Mouse (Mus musculus): ENCODE measurements around the gene Col11a2. TPM values are rescaled to one million over a fixed set of nuclear protein-coding genes. Genes with fewer than 3 reads are reported as not detected.

Gene Col11a2
- polyA plus RNA-seq, 1 experiment: 12.6 TPM

DNA sequence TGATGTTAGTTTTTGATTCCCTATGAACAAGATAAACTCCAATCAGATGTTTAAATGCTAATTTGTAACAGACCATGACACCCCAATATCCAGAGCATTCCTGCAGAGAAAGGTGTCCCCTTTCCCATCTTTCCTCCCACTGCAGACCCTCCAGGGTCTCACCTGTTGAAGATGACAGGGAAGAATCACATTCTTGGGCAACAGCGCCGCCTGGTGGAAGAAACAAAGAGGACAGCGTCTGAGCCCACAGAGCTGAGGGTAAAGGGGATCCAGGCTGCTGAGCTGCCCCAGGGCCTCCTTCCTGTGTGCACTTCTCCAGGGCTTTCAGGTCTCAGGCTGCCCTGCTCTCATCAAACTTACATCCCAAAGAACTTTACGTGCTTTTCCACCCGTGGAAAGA lies 35.8 kb upstream of the Col11a2 start:
- TF ChIP-seq POLR2A (IDR thresholded peaks at IDR 0.05; ENCODE audit: borderline replicate concordance, control insufficient read depth, low read depth, low read length) (no peak), CTCF (IDR thresholded peaks at IDR 0.05; ENCODE audit: control insufficient read depth, insufficient read depth, low read length) (peak; percentile 70)
- no peaks in the 10 kb centered on the region; the same call in 1 of the 2 replicates for H3K4me1 ChIP-seq (ENCODE audit: control insufficient read depth, insufficient read depth, low read length)
- no peak overlapping the region for H3K4me3 ChIP-seq (replicated peaks; ENCODE audit: control insufficient read depth, low read depth, low read length)
- no peak overlapping the region for H3K27ac ChIP-seq (ENCODE audit: control insufficient read depth, insufficient read depth, low read depth, low read length, poor library complexity)
- WGBS: 4% methylated on average over 5 of the region's 5 CpGs

DNA sequence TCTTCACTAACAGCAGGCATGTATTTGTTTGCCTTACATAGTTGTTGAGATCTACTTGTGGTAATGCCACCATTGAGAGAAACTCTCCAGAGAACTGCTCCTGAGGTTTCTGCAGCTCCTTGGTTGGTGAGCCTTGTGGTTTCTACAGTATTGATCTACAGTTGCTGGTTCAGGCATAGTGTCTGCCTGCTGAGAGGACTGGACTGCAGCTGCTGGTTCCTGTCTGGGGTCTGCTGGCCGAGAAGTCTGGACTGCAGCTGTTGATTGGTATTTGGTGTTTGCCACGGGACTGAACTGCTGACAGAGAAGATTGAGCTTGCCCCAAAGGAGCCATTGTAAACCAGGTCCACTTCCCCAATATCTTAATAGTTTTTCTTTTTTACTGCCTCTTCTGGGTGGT lies 32.7 kb upstream of the Col11a2 start:
- TF ChIP-seq POLR2A (IDR thresholded peaks at IDR 0.05; ENCODE audit: borderline replicate concordance, control insufficient read depth, low read depth, low read length): no peak
- TF ChIP-seq CTCF (IDR thresholded peaks at IDR 0.05; ENCODE audit: control insufficient read depth, insufficient read depth, low read length): no peak
- no peak overlapping the region for H3K4me3 ChIP-seq (replicated peaks; ENCODE audit: control insufficient read depth, low read depth, low read length)
- H3K4me1 ChIP-seq (ENCODE audit: control insufficient read depth, insufficient read depth, low read length): no peaks in the 10 kb centered on the region
- WGBS: 51% methylated on average over 2 of the region's 2 CpGs
- no peak overlapping the region for H3K27ac ChIP-seq (ENCODE audit: control insufficient read depth, insufficient read depth, low read depth, low read length, poor library complexity)

DNA sequence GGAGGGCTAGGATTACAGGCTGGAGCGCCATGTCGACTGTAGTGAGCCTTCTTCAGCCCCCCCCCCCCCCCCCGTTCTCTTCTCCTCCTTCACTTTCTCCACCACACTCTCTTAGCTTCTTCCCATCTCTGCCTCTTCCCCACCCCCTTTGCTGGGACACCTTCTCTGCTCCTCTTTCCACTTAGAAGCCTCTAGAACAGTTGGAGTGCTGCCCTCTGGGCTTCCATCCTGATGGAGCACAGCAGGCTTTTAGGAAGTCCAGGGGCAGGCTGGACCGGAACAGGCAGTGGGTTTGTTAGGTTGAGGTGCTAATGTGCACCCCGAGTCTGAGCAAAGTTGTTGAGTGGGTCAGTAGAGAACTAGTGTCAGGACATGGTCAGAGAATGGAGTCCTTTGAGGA lies 29.1 kb upstream of the Col11a2 start:
- Histone ChIP-seq H3K27ac (ENCODE audit: control insufficient read depth, insufficient read depth, low read depth, low read length, poor library complexity) (no peak overlapping the region), H3K4me1 (ENCODE audit: control insufficient read depth, insufficient read depth, low read length) (no peaks in the 10 kb centered on the region), H3K4me3 (replicated peaks; ENCODE audit: control insufficient read depth, low read depth, low read length) (no peak overlapping the region)
- TF ChIP-seq CTCF (IDR thresholded peaks at IDR 0.05; ENCODE audit: control insufficient read depth, insufficient read depth, low read length): no peak
- TF ChIP-seq POLR2A (IDR thresholded peaks at IDR 0.05; ENCODE audit: borderline replicate concordance, control insufficient read depth, low read depth, low read length): no peak
- 80% methylated on average over 5 of the region's 5 CpGs for WGBS

DNA sequence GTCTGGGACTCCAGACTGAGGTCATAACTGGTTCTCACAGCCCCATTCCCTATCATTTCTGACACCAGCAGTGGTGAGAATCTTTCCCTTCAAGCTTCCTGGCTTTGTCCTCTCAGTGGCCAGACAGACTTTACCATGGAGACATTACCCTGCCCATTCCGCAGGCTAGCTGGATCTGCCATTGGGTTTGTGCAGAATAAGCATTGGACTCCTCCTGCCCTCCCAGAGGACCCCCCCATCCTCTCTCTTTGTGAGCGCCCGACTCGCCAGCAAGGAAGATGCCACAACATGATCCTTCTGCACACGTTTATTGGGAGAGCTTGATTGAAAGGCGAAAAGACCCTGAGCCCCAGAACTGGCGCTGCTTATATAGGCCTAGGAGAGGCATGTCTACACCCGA lies 25.8 kb upstream of the Col11a2 start:
- Histone ChIP-seq H3K4me1 (ENCODE audit: control insufficient read depth, insufficient read depth, low read length) (no peaks in the 10 kb centered on the region), H3K27ac (ENCODE audit: control insufficient read depth, insufficient read depth, low read depth, low read length, poor library complexity) (no peak overlapping the region), H3K4me3 (replicated peaks; ENCODE audit: control insufficient read depth, low read depth, low read length) (no peak overlapping the region)
- 92% methylated on average over 8 of the region's 8 CpGs for WGBS
- no peak for TF ChIP-seq CTCF (IDR thresholded peaks at IDR 0.05; ENCODE audit: control insufficient read depth, insufficient read depth, low read length)
- TF ChIP-seq POLR2A (IDR thresholded peaks at IDR 0.05; ENCODE audit: borderline replicate concordance, control insufficient read depth, low read depth, low read length): no peak

DNA sequence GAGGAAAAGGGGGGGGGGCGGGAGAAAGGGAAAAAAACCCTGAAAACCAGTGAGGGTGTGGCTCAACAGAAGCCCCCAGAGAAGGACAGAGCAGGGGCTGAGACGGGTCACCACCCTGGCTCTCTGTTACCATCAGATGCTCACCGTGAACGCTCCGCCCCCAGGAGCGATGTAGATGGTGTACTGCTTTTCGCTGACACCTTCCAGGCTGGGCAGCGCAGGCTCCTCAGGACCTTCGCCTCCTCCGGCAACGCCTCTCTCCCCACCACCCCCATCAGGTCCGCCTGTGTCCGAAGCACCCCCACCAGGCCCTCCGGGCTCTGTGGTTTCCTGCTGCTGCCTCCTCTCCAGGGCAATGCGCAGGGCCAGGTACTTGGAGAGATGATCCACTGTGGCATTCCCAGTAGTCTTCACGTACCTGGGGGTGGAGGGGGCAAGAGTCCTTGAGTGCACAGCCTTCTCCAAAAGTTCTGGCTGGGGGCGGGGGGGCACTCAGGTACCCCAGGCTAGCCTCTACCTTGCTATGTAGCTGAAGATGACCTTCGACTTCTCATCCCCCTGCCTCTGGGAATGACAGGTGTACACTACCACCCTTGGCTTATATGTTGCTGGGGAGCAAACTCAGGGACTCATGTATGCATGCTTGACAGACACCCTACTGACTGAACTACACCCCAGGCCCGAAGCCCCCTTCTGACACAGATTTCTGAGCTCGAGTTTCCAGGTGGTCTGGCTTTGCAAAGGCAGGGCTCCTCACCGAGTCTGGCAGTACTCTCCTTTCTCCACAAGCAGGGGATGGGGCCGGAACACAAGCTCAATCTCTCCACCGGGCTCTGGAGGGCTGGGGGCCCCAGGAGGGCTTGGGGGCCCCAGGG lies 17.5 kb upstream of the Col11a2 start:
- Histone ChIP-seq H3K4me1 (ENCODE audit: control insufficient read depth, insufficient read depth, low read length) (peaks cover 5% of the 10 kb centered on the region), H3K27ac (ENCODE audit: control insufficient read depth, insufficient read depth, low read depth, low read length, poor library complexity) (no peak overlapping the region; the same call in 1 of the 2 replicates), H3K4me3 (replicated peaks; ENCODE audit: control insufficient read depth, low read depth, low read length) (no peak overlapping the region)
- WGBS: 91% methylated on average over 23 of the region's 23 CpGs
- TF ChIP-seq POLR2A (IDR thresholded peaks at IDR 0.05; ENCODE audit: borderline replicate concordance, control insufficient read depth, low read depth, low read length) (no peak), CTCF (IDR thresholded peaks at IDR 0.05; ENCODE audit: control insufficient read depth, insufficient read depth, low read length) (no peak)

DNA sequence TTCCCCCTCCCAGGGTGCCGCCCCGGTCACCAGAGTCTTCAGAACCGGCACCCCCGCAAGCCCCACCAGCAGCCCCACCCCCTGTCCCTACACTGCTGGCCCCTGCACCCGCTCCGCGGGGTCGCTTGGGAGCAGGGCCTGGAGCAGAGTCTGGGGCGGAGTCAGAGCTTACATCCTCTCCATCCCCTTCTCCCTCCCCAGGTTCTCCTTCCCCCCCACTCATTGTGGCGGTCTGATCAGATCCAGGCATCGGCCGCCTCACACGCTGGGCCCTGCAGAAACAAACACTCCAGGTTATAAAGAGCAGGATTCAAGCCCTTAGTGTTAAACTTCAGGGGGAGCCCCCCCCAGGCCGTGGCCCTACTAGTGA lies 16.8 kb upstream of the Col11a2 start:
- no peak overlapping the region for H3K27ac ChIP-seq (ENCODE audit: control insufficient read depth, insufficient read depth, low read depth, low read length, poor library complexity)
- no peak for TF ChIP-seq POLR2A (IDR thresholded peaks at IDR 0.05; ENCODE audit: borderline replicate concordance, control insufficient read depth, low read depth, low read length)
- no peak for TF ChIP-seq CTCF (IDR thresholded peaks at IDR 0.05; ENCODE audit: control insufficient read depth, insufficient read depth, low read length)
- peaks cover 7% of the 10 kb centered on the region for H3K4me1 ChIP-seq (ENCODE audit: control insufficient read depth, insufficient read depth, low read length)
- 93% methylated on average over 14 of the region's 14 CpGs for WGBS
- no peak overlapping the region for H3K4me3 ChIP-seq (replicated peaks; ENCODE audit: control insufficient read depth, low read depth, low read length)

DNA sequence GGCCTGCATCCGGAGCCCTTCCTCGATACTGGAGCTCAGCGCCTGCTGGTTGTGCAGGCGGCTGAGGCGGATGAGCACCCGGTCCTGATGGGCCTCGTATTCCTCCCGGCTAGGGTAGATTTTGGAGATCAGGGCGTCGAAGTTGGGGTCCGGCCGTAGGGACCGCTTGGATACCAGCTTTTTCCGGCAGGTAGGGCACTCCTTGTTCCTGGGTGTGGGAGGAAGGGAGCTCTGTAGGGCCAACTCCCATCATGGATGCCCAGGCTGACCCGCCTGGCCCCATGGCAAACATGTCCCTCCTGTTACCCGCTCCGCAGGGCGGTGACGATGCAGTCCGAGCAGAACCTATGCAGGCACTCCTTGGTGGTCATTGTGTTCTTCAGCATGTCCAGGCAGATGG lies 16.2 kb upstream of the Col11a2 start:
- Histone ChIP-seq H3K4me1 (ENCODE audit: control insufficient read depth, insufficient read depth, low read length) (peaks cover 7% of the 10 kb centered on the region), H3K27ac (ENCODE audit: control insufficient read depth, insufficient read depth, low read depth, low read length, poor library complexity) (no peak overlapping the region), H3K4me3 (replicated peaks; ENCODE audit: control insufficient read depth, low read depth, low read length) (no peak overlapping the region)
- 97% methylated on average over 20 of the region's 20 CpGs for WGBS
- TF ChIP-seq POLR2A (IDR thresholded peaks at IDR 0.05; ENCODE audit: borderline replicate concordance, control insufficient read depth, low read depth, low read length): no peak
- TF ChIP-seq CTCF (IDR thresholded peaks at IDR 0.05; ENCODE audit: control insufficient read depth, insufficient read depth, low read length): no peak

DNA sequence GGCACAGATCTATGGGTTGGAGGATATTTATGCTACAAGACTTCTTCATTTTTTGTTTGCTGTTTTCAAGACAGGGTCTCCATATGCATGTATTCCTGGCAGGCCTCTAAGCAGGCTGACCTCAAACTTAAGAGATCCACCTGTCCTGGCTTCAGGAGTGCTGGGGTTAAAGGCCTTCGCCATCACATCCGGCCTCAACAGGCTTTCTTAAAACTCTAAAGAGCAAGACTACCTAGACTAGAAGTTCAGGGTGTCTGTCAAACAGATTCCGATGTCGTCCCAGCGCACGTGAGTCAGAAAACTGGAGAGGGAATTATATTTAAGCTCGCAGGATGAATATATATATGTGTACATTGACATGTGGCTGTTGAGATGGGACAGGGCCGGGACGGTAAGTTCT lies 15.6 kb upstream of the Col11a2 start:
- TF ChIP-seq POLR2A (IDR thresholded peaks at IDR 0.05; ENCODE audit: borderline replicate concordance, control insufficient read depth, low read depth, low read length) (no peak), CTCF (IDR thresholded peaks at IDR 0.05; ENCODE audit: control insufficient read depth, insufficient read depth, low read length) (no peak)
- no peak overlapping the region for H3K27ac ChIP-seq (ENCODE audit: control insufficient read depth, insufficient read depth, low read depth, low read length, poor library complexity)
- WGBS: 72% methylated on average over 9 of the region's 9 CpGs
- H3K4me1 ChIP-seq (ENCODE audit: control insufficient read depth, insufficient read depth, low read length): peaks cover 7% of the 10 kb centered on the region
- no peak overlapping the region for H3K4me3 ChIP-seq (replicated peaks; ENCODE audit: control insufficient read depth, low read depth, low read length)

Data from bone marrow, adult 2 months (tissue).